Mouse (Mus musculus) ES-Bruce4 (cell line): ENCODE measurements around the gene Plppr3. TPM values are rescaled to one million over a fixed set of nuclear protein-coding genes. Genes with fewer than 3 reads are reported as not detected.
A peak's percentile ranks its signal among the peaks of the same experiment; 100 is the strongest.

Experiments
- H3K27ac ChIP-seq: 2 replicates; pipeline ENCODE4 v1.5.1; 2012; ENCODE audit warnings: low read length, inconsistent platforms; ENCODE audit not compliant: insufficient read depth
- H3K27me3 ChIP-seq: 2 replicates; pipeline ENCODE4 v1.6.1; 2012; ENCODE audit warnings: mild to moderate bottlenecking, low read length, inconsistent platforms; ENCODE audit not compliant: control insufficient read depth, poor library complexity, insufficient read depth, severe bottlenecking
- H3K36me3 ChIP-seq: 2 replicates; pipeline ENCODE4 v1.6.1; 2012; ENCODE audit warnings: inconsistent platforms, mild to moderate bottlenecking, low read length, moderate library complexity; ENCODE audit not compliant: control insufficient read depth, poor library complexity, insufficient read depth, severe bottlenecking
- H3K4me1 ChIP-seq: one replicate; pipeline ENCODE4 v1.8.1; 2011; ENCODE audit warnings: low read length; ENCODE audit not compliant: control insufficient read depth, insufficient read depth
- H3K4me3 ChIP-seq: 2 replicates; pipeline ENCODE4 v1.5.1; 2011; ENCODE audit warnings: low read depth, mild to moderate bottlenecking, low read length
- H3K9ac ChIP-seq: 2 replicates; pipeline ENCODE4 v1.6.1; 2012; ENCODE audit warnings: low read depth, mild to moderate bottlenecking, inconsistent platforms; ENCODE audit not compliant: poor library complexity, severe bottlenecking
- H3K9me3 ChIP-seq: replicated peaks from 2 replicates; pipeline ENCODE4 v1.6.1; 2012; ENCODE audit warnings: mild to moderate bottlenecking, low read length, inconsistent platforms; ENCODE audit not compliant: control insufficient read depth, poor library complexity, insufficient read depth, severe bottlenecking
- CTCF ChIP-seq: IDR thresholded peaks from one replicate; pipeline ENCODE4 v1.8.1; 2011; ENCODE audit warnings: low read depth, low read length
- EP300 ChIP-seq: IDR thresholded peaks from 2 replicates; pipeline ENCODE4 v1.6.1; 2011; ENCODE audit warnings: low read depth, low read length; ENCODE audit not compliant: insufficient read depth
- POLR2A ChIP-seq: IDR thresholded peaks from one replicate; pipeline ENCODE4 v1.8.1; 2011; ENCODE audit warnings: low read length; ENCODE audit not compliant: insufficient read depth
- polyA plus RNA-seq: library from polyadenylated mRNA; stranded (reverse); fragments of >200 nt; gene quantifications from 2 replicates; pipeline ENCODE4 v1.2.4, GENCODE M21; 2011; ENCODE audit warnings: low read depth; ENCODE audit not compliant: missing spikeins, insufficient read depth, insufficient read length

The Plppr3 gene
- polyA plus RNA-seq, 1 experiment, result 6.4 TPM

- no peaks in the 10 kb centered on the region for H3K27me3 ChIP-seq
- peak overlapping the region; percentile 3; the same call in 1 of the 2 replicates for H3K4me3 ChIP-seq
- H3K27ac ChIP-seq, result no peak overlapping the region
- no peaks in the 10 kb centered on the region for H3K9me3 ChIP-seq
- no peak for TF ChIP-seq POLR2A
- no peak for TF ChIP-seq EP300
- TF ChIP-seq CTCF, result no peak
- no peak overlapping the region for H3K9ac ChIP-seq
- peaks cover 7% of the 10 kb centered on the region for H3K4me1 ChIP-seq
- no peaks in the 10 kb centered on the region for H3K36me3 ChIP-seq
Observed at GRCm38 (mm10) chr10:79918231-79919078, 44.0 kb upstream of the Plppr3 start.

GRCm38 (mm10) chr10:79917532-79918100 lies 43.2 kb upstream of the Plppr3 start:
- Histone ChIP-seq H3K27me3 (no peaks in the 10 kb centered on the region), H3K4me1 (peaks cover 7% of the 10 kb centered on the region), H3K27ac (no peak overlapping the region), H3K9me3 (no peaks in the 10 kb centered on the region), H3K36me3 (no peaks in the 10 kb centered on the region), H3K4me3 (no peak overlapping the region), H3K9ac (no peak overlapping the region; the same call in 1 of the 2 replicates)
- TF ChIP-seq POLR2A, result no peak
- no peak for TF ChIP-seq EP300
- TF ChIP-seq CTCF, result no peak

- Histone ChIP-seq H3K27ac (no peak within 1 kb of the TSS), H3K9me3 (no peaks in the 10 kb centered on the region), H3K36me3 (no peaks in the 10 kb centered on the region), H3K27me3 (no peaks in the 10 kb centered on the region), H3K4me1 (peaks cover 7% of the 10 kb centered on the region), H3K4me3 (peak within 1 kb of the TSS; percentile 74), H3K9ac (peak within 1 kb of the TSS; percentile 73)
- no peak for TF ChIP-seq CTCF
- no peak for TF ChIP-seq EP300
- peak; percentile 34 for TF ChIP-seq POLR2A
Observed at GRCm38 (mm10) chr10:79916808-79917531, 42.5 kb upstream of the Plppr3 start, which contains the start of gene Kiss1r. TSS of gene Kiss1r (plus strand) at chr10:79916971.

GRCm38 (mm10) chr10:79916081-79916480 lies 41.6 kb upstream of the Plppr3 start:
- H3K27ac ChIP-seq, result no peak overlapping the region
- peaks cover 7% of the 10 kb centered on the region for H3K4me1 ChIP-seq

GRCm38 (mm10) chr10:79914948-79915596 lies 40.6 kb upstream of the Plppr3 start:
- Histone ChIP-seq H3K9ac (no peak overlapping the region), H3K4me1 (peaks cover 1% of the 10 kb centered on the region), H3K4me3 (no peak overlapping the region), H3K27me3 (no peaks in the 10 kb centered on the region), H3K36me3 (no peaks in the 10 kb centered on the region), H3K27ac (no peak overlapping the region), H3K9me3 (no peaks in the 10 kb centered on the region)
- no peak for TF ChIP-seq EP300
- TF ChIP-seq POLR2A, result no peak
- TF ChIP-seq CTCF, result no peak

More at GRCm38 (mm10) chr10:79916081-79916480, 41.6 kb upstream of the Plppr3 start:
- H3K4me3 ChIP-seq, result peak overlapping the region; percentile 74
- no peaks in the 10 kb centered on the region for H3K36me3 ChIP-seq
- peak overlapping the region; percentile 73 for H3K9ac ChIP-seq
- no peaks in the 10 kb centered on the region for H3K27me3 ChIP-seq
- H3K9me3 ChIP-seq, result no peaks in the 10 kb centered on the region
- TF ChIP-seq POLR2A, result no peak
- TF ChIP-seq EP300, result no peak
- no peak for TF ChIP-seq CTCF
